Mouse (Mus musculus): ENCODE results near the gene Slc25a11.

The Slc25a11 gene

DNA sequence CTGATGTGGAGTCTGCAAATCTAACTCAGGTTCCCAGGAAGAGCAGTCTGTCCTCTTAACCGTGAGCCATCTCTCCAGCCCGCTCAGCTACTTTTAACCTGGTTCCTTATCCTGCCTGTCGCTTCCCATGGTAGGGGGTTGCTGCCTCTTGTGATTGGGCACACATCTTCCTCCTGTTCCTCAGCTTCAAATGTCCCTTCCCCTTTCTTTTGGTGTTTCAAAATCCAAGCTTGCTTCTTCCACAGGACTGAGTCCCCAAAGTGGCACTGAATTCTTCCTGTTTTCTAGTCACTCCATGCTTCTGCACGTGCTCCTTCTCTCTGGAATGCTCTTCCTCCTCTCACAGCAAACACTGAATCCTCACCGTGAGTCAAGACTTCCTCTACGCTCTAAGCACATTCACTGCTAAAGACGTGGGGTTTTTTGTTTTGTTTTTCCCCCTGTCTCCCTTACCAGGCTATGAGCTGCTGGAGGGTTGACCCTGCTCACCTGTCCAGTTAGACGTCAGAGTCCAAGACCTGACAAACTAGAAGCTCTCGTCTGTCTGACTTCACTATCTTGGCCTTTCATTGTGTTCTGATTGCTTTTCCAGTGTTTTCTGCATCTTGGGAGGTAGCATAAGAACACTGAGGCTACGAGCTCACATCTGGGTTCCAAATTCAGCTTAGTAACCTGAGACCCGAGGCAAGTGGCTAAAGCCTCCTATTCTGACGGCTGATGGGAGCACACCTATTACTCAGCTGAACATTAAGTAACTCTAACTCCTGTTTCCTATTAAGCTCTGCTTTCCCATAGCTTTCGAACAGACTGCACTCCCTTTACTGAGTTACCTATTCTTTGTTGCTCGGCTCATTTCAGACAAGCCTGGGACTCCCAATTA is 20.2 kb upstream of the Slc25a11 start:
- no peak for DNase-seq (ENCODE audit: low read depth)

DNA sequence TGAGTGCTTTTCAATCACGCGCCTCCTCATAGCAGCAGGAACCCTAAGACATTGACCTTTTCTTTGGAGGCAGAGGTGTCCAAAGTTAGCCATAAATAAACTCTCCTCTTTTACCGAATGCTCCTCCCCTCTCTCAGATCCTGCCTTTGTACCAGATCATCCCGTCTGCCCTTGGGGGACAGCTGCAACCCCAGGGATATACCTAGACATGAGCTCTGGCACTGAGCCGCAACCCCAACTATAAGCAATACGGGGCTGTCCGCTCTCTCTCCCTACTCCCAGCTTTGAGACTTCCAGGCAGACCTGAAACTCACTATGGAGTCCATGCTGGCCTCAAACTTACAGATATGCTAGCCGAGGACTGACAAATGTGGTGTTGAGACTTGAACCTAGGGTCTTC is 19.4 kb upstream of the Slc25a11 start:
- no peak for DNase-seq (ENCODE audit: low read depth)

DNA sequence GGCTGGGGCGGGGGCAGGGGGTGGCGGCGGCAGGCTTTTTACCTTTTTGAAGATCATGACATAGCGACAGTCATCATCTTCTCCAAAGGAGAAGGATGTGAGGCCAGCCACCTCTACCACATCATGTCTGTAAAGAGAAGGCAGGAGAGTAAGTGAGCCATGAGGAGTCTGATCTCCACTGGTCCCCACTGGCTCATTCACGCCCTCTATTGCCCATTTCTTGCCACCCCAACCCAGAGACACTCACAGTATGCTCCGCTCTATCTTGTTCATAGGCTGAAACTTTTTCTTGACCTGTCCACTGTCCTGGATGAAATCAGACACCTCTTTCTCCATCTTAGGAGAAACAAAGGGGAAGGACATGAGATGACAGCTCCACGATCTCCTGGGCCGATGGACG is 17.5 kb upstream of the Slc25a11 start:
- no peak for DNase-seq (ENCODE audit: low read depth)

DNA sequence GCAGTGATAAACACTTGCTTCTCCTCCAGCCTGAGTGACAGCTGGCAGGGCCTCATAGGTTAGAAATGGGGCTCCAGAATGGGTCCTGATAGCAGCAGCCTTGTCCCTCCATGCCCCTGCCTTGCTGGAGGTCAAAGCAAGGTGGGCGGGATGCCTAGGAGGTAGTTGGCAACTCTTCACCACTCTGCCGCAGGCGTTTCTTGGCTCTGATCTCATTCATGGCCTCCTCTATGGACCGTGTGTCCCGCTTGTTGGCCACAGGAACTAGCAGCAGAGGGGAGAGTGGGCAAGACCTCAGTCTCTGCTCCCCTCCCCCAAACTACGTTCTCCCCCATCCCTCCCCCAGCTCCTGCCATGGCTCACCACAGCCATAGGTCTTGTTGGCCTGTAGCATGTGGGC is 16.7 kb upstream of the Slc25a11 start:
- no peak for DNase-seq (ENCODE audit: low read depth)

- no peak for DNase-seq (ENCODE audit: low read depth)
Measured at GRCm38 (mm10) chr11:70663101-70663500, 15.8 kb upstream of the Slc25a11 start.

GRCm38 (mm10) chr11:70660571-70660970 is 13.3 kb upstream of the Slc25a11 start:
- no peak for DNase-seq (ENCODE audit: low read depth)

DNA sequence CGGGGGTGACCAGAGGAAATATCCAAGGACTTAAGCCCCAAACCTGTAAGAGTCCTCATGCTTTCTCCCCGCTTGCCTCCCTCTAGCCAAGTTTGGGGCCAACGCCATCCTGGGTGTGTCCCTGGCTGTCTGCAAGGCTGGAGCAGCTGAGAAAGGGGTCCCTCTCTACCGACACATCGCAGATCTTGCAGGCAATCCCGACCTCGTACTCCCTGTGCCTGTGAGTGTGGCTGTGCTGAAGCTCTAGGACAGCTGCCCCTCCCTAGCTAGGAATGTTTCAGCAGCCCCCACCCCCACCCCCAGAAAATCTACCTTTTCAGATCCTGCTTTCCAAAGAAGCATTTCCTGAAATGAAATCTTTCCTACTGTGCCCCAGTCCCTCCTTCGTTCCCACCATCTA is 11.7 kb upstream of the Slc25a11 start:
- DNase-seq (ENCODE audit: low read depth): no peak

DNA sequence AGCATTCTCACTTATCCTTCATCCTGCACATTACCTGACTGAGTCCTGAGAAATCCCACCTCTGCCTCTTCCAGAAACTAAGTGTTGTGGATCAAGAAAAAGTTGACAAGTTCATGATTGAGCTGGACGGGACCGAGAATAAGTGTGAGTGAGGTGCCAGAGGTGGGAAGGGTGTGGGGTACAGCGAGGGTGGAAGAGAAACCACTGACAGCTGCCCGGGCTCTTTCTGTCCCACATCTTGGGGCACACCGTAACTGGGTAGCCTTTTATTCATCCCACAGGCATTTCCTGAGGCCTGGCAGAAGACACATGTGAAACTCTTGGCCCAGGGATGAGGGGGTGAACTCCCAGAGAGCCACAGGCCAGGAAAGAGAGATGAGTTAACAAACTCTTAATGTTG is 11.2 kb upstream of the Slc25a11 start:
- DNase-seq (ENCODE audit: low read depth): no peak

DNA sequence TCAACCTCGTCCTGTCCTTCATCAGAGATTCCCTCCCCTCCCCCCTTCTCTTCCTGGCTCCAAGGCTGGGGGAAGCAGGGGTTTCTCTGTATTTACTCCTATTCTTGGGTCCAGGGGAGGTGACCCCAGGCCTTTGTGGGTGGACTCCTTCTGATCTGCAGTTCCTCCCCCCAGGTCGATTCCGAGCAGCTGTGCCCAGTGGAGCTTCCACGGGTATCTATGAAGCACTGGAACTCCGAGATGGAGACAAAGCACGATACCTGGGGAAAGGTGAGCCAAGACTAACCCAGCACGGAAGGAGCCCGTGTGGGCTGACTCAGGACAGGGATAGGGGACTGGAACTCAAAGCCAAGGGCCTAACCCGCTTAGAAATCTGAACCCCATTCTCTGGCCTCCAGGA is 10.7 kb upstream of the Slc25a11 start:
- DNase-seq (ENCODE audit: low read depth): no peak

DNA sequence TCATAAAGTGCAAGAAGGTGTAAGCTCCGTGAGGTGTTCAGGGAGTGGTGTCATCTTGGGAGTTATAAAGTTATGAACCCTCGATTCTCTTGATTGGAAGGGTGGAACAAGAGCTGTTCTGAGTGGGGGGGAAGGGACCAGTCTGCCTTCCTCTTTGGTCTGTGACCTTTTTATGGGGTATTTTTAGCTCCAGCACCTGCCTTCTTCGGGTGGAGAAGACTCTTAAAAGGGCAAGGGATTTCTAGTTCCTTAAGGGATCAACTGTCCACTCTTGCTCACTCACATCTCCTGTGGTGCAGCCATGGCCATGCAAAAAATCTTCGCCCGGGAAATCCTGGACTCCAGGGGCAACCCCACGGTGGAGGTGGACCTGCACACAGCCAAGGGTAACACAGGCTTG is 10.3 kb upstream of the Slc25a11 start:
- DNase-seq (ENCODE audit: low read depth): no peak

DNA sequence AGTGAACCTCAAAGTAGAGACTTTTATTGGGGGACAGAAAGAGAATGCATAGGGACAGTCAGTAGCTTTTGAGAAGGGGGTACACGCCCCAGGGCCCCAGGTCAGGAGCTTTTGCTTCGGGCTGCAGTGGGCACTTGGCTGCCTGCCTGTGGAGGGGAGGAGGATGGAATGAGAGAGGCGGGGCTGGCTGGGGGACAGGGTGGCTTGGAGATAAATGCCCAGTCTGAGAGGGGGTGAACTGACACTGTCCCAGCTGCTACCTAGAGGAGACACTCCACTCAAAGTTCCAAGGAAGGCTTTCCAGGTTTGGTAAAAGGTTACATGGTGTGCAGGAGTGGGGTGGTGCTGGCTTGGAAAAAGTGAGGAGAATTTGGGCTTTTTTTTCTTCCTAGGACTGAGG is 9.7 kb upstream of the Slc25a11 start, which contains the start of gene Eno3:
Eno3 (plus strand) TSS at position 239 of the 400 bp plus-strand sequence.
- no peak for DNase-seq (ENCODE audit: low read depth)

- DNase-seq (ENCODE audit: low read depth): no peak
Measured at GRCm38 (mm10) chr11:70656456-70656927, 9.2 kb upstream of the Slc25a11 start.

- DNase-seq (ENCODE audit: low read depth): no peak
Measured at GRCm38 (mm10) chr11:70655571-70656455, 8.5 kb upstream of the Slc25a11 start.

GRCm38 (mm10) chr11:70654923-70655570 is 7.8 kb upstream of the Slc25a11 start:
- DNase-seq (ENCODE audit: low read depth): no peak

DNA sequence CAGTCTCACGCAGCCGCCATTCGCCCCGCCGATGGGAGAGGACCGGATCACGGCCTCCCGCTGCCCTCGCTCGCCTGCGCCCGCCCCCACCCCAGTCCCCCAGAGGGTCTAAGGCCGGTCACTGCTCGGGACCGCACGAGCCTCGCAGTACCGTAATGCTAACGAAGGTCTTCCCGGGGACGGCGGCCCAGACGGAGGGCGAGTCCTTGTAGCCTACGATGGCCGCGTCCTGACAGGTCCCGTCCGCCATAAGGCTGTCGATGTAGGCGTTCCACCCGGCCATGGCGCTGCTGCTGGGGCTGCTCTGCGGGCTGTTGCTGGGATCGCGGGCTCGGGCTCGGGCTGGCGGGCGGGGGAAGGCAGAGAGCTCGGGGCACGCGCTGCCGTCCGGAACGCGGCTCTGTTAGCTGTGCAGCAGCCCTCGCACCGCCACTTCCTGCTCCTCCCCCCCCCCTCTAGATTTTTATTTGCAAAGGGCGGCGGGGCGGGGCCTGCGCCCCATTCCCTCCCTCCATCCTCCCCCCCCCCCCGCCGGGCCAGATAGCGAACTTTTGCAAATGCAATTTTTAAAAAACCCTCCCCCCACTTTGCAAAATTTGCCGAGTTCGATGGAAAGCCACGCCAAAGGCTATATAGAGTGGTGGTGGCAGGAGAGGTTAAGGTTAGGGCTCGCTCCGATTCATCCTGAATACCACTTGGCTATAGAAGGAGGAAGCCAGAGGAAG is 7.1 kb upstream of the Slc25a11 start, which contains the start of gene Pfn1:
Pfn1 (minus strand) TSS at position 447 of the 725 bp plus-strand sequence.
- DNase-seq (ENCODE audit: low read depth): no peak

- no peak for DNase-seq (ENCODE audit: low read depth)
Measured at GRCm38 (mm10) chr11:70653345-70654197, 6.3 kb upstream of the Slc25a11 start.

DNA sequence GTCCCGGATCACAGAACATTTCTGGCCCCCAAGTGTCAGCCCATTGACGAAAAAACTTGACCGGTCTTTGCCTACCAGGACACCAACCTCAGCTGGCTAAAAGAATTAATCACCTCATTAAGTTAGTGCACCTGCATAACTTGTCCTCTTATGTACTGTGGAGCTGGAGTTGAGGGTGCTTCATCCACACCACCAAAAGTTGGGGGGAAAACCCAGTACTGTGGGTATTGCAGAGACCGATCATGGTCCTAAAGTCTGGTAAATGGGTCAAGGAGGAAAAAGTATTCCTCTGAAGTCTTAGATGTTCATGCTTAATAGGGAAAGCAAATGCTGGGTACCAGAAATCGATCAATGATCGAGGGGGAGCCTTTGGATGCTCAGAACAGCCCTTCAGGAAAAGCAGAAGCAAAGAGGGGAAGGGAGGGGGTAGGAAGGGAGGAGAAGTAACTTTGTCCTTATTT is 5.6 kb upstream of the Slc25a11 start:
- DNase-seq (ENCODE audit: low read depth): no peak

DNA sequence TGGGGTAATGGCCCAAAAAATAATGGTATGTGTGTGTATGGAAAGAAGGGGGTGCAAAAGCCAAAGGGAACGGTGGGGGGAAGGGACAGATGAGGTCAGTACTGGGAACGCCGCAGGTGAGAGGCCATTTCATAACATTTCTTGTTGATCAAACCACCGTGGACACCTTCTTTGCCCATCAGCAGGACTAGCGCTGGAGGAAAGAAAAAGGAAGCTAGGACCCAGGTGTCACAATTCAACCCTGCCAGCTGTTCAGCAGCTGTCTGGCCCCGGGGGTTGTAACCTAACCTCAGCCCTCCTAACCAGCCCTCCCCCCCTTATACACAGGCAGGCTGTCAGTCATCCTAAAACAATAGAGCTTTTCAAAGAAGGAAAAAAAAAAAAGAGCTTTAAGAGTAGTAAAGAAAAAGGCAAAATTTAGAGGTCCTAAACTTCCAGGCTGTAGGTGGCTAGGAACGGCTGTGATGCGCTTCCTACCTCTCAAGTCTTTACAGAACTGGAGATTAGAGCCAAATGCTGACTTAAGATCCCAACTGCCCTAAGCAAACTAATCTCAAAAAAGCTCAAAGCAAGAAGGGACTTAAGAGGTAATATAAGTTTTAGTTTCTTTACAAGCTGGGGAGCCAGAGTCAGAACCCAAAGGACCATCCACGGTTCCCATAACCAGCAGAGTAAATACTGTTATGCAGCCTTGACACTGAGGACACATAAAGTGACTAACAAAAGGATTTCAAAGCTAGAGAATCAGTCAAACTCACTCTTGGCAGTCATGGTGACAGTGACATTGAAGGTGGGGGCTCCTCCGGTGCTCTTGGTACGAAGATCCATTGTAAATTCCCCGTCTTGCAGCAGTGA is 5.0 kb upstream of the Slc25a11 start:
- no peak for DNase-seq (ENCODE audit: low read depth)

DNA sequence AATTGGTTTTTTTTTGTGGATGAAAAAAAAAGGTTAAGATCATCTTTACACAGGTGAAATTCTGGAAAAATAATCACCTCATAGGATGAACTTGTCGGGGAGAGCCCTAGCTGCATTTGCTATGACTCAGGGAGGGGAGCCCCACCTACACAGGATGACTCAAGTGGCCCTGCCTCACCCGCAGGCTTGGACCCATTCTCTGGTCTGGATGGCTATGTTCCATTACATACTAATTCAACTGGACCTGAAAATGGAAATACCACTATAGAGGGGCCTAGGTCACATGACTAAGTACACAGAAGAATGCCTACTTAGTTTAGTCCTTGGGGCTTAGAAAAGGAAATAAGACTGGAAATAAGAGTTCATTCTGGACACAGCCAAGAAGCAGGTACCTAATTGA is 4.1 kb upstream of the Slc25a11 start:
- no peak for DNase-seq (ENCODE audit: low read depth)

All from c-Kit-positive CD71-positive TER-119-negative erythroid progenitor cells, embryonic 14.5 days (primary cell).